In genomic region chr11:4053586-4053985, GRCm38 (mm10) we compare ENCODE assay signal across 8 mouse cellular contexts. TPM values are rescaled to one million over a fixed set of nuclear protein-coding genes. Genes with fewer than 3 reads are reported as not detected.
DNase-seq lines count a peak whose midpoint lies in the region; ATAC-seq lines count a peak whose summit lies in the region.

No protein-coding gene starts in this region.

- 19% methylated on average over 5 of the region's 5 CpGs for WGBS in liver, embryonic 16.5 days (ENCODE audit: insufficient replicate concordance)

- 0 out of 2 replicates have a peak, but pooled peaks have one; percentile 19 for ATAC-seq in liver, embryonic 16.5 days (ENCODE audit: low read depth)

- no peaks in the 10 kb centered on the region for H3K4me1 ChIP-seq in liver, embryonic 16.5 days (ENCODE audit: control insufficient read depth, low read depth, low read length)

- peak; percentile 44 for DNase-seq in ovary, postnatal 10 days (ENCODE audit: low spot score)
- no peak for DNase-seq in ovary, adult 18-20 months (ENCODE audit: low spot score)
- DNase-seq in c-Kit-negative CD71-positive TER-119-positive erythroid progenitor cells, embryonic 14.5 days (ENCODE audit: low read depth, low spot score): peak; percentile 40
- peak; percentile 80 for DNase-seq in forelimb bud, embryonic 11.5 days (ENCODE audit: low read depth, low spot score)
- peak; percentile 81 for DNase-seq in kidney, postnatal 14 days
- peak; percentile 54 for DNase-seq in right cerebral cortex, adult 18-20 months
- peak; percentile 62 for DNase-seq in urinary bladder, postnatal 25 days (ENCODE audit: low spot score)

- H3K9ac ChIP-seq in liver, embryonic 16.5 days (ENCODE audit: low read depth, low read length): no peak overlapping the region

- no peak overlapping the region for H3K4me3 ChIP-seq in liver, embryonic 16.5 days (ENCODE audit: low read depth, low read length)

- H3K4me2 ChIP-seq in liver, embryonic 16.5 days (ENCODE audit: low read depth, low read length): no peak overlapping the region

- H3K9me3 ChIP-seq in liver, embryonic 16.5 days (replicated peaks; ENCODE audit: control insufficient read depth, low read length): no peaks in the 10 kb centered on the region

- H3K36me3 ChIP-seq in liver, embryonic 16.5 days (ENCODE audit: control insufficient read depth, insufficient read depth): no peaks in the 10 kb centered on the region

- no peak overlapping the region for H3K27ac ChIP-seq in liver, embryonic 16.5 days (ENCODE audit: low read length)

- H3K27me3 ChIP-seq in liver, embryonic 16.5 days (ENCODE audit: control insufficient read depth, insufficient read depth, low read depth, low read length): no peaks in the 10 kb centered on the region

RNA-seq across cellular contexts. Expression of gene Sec14l3, which starts 11.1 kb away (rescaled TPM):
- polyA plus RNA-seq in liver, embryonic 16.5 days (2015; fragmentation: Nextera tagmentation; extraction: Ambion mirVana): not detected in 2 replicates

RNA-seq across cellular contexts. Expression of gene Sec14l4, which starts 22.3 kb away (rescaled TPM):
- 4.7 and 6.3 TPM in 2 replicates for polyA plus RNA-seq in liver, embryonic 16.5 days (2015; fragmentation: Nextera tagmentation; extraction: Ambion mirVana)

RNA-seq across cellular contexts. Expression of gene Mtfp1, which starts 41.7 kb away (rescaled TPM):
- polyA plus RNA-seq in liver, embryonic 16.5 days (2015; fragmentation: Nextera tagmentation; extraction: Ambion mirVana): 17.9 and 19.7 TPM in 2 replicates
